Mouse (Mus musculus) midbrain, embryonic 14.5 days (tissue): Measurements from ENCODE around the gene Rtn4. TPM values are rescaled to one million over a fixed set of nuclear protein-coding genes. Genes with fewer than 3 reads are reported as not detected.

Experiments used
- polyA plus RNA-seq: library from polyadenylated mRNA; unstranded; fragments of >200 nt; fragmentation: Nextera tagmentation; extraction: Ambion mirVana; gene quantifications from 2 replicates; pipeline ENCODE4 v1.2.1, GENCODE M21; 2014

The Rtn4 gene
- polyA plus RNA-seq, 1 experiment from 2014 or later, result 110 TPM

Other genes starting within 250 kb of the Rtn4 start
- gene Prorsd1, start 177.9 kb upstream of the Rtn4 start, polyA plus RNA-seq, result 11.1 and 12.8 TPM in 2 replicates
- gene Mtif2, start 166.5 kb upstream of the Rtn4 start, polyA plus RNA-seq, result 36.1 and 42.0 TPM in 2 replicates
- gene Clhc1, start 145.0 kb upstream of the Rtn4 start, polyA plus RNA-seq, result 0.12 and 0.16 TPM in 2 replicates
- 695 and 718 TPM in 2 replicates for gene Rps27a, start 144.8 kb upstream of the Rtn4 start, polyA plus RNA-seq
- 0.58 and 0.67 TPM in 2 replicates for gene 4931440F15Rik, start 132.7 kb downstream of the Rtn4 start, polyA plus RNA-seq